Mouse (Mus musculus) ES-E14 (cell line): ENCODE results near the gene Rnf181.

ENCODE experiments used
- HCFC1 ChIP-seq: IDR thresholded peaks from 2 replicates; pipeline ENCODE4 v1.6.1; 2012; ENCODE audit warnings: low read length, inconsistent platforms, borderline replicate concordance; ENCODE audit not compliant: insufficient read depth
- ZC3H11A ChIP-seq: IDR thresholded peaks from 2 replicates; pipeline ENCODE4 v1.6.1; 2012; ENCODE audit warnings: low read depth, mild to moderate bottlenecking, inconsistent platforms, low read length, borderline replicate concordance

DNA sequence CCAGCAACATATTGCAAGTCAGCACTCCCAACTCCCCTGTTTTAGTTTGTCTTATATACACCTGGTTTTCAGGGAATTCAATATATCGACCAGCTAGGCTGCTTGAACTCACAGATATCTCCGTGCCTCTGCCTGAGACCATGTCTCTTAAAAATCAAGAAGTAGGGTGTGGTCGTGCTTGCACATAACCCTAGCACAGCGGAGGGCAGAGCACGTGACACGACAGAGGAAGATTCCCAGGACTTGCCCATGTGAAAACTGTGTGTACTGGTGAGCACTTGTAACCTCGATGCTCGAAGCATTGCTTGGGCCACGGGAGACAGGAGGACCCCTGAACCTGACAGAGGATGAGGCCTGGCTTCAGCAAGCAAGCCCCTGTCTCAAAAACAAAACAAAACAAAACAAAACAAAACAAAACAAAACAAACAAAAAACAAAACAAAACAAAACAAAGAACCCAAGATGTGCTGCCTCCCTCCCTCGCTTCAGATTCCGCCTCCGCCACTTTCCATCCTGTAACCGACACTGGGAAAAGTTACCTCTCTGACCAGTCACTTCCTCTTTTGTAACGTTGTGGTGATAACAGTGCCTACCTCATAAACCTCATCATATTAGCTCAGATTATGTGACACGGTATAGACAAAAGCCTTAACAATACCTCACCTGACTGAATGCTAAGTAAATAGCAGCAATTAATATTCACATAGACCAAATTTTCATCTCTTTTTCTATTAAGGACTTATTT is 8.2 kb upstream of the Rnf181 start:
- TF ChIP-seq HCFC1 (no peak), ZC3H11A (no peak)
